Mouse (Mus musculus) gastrocnemius, postnatal 4 days (tissue): ENCODE measurements around the gene N4bp2. TPM values are rescaled to one million over a fixed set of nuclear protein-coding genes. Genes with fewer than 3 reads are reported as not detected.
"Not testable (repeated sequence)": the region's sequence is repeated elsewhere in the genome, so short reads cannot be mapped to it uniquely, and the experiment has no call there.

Experiments
- DNase-seq, 2 experiments: peaks; one replicate each; pipeline ENCODE4 v3.0.0; 2021 to 2022; ENCODE audit warnings: low spot score in 2 of 2, mixed read lengths in 2 of 2
- total RNA-seq, 2 experiments: library from RNA; stranded (reverse); gene quantifications; 2 replicates each; pipeline ENCODE4 v1.2.3; 2021

The N4bp2 gene
- total RNA-seq, 2 experiments from 2014 or later = 61.3 to 67.5 TPM

DNA sequence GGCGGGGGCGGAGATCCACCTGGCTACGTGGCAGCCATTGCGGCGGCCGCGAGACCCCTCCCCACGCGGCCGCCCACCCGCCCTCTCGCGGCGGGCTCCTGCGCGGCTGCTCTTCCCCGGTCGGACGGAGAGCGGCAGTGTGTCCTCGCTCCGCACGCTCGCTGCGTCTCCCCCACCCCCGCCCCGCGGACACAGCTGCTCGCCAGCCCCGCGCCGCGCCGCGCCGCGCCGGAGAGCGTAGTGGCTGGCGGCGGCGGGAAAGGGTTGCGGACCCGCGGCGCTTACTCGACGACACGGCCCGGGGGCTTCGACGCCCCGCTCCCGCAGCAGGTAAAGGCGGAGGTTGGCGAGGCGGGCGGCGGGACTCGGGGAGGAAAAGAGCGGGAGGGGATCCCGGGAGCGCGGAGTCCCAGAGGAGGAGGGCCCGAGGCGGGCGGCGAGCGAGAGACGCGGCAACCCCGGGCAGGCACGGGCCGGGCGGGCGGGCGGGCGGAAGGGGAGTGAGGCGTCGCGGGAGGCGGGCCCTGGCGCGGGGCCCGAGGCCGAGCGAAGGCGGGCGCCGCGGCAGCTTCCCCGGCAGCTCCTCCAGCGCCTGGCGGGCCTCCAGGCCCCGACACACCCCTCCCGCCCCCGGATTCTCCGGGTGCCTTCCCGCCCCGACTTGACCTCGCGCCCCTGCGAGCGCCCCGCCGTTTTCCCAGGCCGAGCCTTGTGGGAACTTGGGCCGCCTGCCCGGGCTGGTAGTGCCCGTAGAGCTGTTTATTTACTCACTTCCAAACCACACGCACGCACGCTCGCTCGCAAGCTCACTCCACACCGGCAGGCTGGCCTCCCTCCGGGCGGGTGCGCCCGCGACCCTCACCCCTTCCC, 830 bp downstream of the N4bp2 start:
- peak; percentile 81 to 88 for DNase-seq

DNA sequence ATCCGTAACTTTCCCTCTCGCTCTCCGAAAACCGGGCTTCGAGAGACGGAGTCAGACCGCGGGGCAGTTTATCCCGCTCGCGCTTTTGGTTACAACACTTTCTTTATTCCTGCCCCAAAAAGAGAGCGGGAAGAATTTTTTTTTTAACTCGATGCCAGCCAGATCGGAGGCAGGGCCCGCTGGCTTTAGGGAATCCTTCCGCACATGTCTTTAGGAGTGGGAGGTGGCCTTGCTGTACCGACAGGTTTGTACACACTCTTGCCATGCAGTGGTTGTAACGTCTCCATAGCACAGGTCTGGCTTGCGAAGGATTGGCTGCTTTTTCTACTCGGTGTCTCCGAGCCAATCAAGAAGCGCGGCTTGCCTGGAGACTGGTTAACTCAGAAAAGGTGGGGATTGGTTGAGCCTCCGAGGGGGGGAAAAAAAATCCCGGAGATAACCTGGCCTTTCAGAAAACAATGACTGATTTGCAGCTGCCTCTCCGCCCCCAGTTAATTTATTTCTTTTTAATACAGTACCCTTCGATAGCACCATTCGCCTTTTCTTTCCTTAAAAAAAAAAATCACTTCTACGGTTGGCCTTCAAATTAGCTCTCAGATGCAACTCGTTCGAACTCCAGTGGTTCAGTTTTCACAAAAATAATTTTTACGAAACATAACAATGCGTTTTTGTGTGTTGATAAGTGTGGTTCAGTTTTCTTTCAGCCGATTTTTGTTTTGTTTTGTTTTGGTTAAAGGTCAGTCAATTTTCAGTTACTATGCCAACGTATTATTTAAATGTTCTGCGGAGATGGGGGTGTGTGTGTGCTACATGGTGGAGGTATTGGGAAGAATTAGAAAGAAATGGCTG, 1.7 kb downstream of the N4bp2 start:
- peak; percentile 51 to 81 for DNase-seq

DNA sequence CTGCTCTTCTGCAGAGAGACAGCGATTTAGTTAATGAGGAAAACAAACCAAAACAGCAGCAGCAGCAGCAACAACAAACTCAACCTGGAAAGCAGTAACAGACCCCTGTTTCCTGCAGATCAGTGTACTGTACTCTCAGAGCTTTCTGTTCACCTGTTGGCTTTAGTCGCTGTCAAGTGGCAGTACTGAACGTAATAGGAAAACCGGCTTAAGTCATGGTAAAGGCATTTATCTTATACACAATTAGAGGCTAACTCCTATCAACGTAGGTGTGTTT, 2.3 kb downstream of the N4bp2 start:
- no peak for DNase-seq

DNA sequence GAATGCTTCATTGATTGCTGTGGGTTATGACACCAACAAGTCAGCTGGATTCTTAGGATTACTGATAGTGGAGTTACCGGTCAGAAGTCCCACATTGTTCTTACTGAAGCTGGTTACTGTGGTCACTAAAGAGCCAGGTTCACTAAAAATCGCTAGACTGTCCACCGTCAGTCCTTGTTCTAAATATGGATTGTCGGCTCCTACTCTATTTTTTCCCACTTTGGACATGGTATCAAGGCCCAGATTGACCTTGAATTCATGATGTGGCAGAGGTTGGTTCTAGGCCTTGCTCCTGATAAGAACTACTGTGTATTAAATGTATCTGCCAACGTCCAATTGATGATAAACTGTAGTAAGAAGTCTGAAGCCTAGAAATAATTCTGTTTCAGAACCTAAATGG, 4.7 kb downstream of the N4bp2 start:
- no peak for DNase-seq

DNA sequence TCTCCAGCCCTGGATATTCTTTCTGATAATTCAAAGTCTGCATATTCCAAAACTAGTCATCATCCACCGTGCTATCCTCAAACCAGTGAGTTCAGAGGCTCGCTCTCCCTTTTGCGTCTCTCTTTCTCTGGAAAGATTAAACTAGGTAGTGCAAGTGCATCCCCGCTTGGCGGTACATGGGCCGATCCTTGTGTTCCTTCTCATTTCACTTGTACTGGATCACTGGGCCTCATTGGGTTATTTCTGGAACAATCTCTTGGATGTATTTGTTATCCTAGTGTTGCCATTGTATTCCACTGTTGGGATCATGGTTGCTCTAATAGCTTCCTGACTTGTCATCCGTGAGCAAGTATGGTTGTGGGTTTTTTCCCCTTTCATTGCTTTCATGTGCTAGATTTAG, 6.7 kb downstream of the N4bp2 start:
- DNase-seq = no peak

DNA sequence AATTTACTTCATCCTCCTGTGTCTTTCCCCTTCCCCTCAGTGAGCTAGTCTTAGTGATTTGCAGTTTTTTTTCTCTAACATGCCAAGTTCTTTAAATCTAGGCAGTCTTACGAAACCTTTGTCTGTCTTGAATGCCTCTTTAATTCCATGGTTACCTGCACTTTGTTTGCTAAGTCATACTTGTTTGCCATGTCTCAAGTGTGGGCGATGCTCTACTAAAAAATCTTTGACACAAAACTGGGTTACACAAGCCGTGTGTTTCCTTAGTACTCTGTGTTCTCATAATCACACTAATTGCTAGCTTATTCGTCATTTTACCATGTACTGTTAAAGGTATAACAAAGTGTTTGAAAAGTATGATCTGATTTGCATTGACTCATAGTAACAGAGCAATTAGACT, 7.2 kb downstream of the N4bp2 start:
- DNase-seq = no peak

DNA sequence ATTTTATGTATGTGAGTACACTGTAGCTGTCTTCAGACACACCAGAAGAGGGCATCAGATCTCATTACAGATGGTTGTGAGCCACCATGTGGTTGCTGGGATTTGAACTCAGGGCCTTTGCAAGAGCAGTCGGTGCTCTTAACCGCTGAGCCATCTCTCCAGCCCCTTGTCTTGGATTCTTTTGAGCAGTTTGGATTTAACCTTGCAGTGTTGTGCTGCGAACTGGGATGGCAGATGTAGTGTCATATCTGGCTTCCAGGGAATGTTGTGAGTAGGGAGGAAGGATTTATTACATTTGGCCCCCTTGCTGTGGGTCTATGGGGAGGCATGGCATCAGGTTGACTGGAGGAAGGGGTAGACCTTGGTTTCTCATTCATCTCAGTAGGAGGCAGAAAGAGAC, 10.6 kb downstream of the N4bp2 start:
- not testable (repeated sequence) for DNase-seq

DNA sequence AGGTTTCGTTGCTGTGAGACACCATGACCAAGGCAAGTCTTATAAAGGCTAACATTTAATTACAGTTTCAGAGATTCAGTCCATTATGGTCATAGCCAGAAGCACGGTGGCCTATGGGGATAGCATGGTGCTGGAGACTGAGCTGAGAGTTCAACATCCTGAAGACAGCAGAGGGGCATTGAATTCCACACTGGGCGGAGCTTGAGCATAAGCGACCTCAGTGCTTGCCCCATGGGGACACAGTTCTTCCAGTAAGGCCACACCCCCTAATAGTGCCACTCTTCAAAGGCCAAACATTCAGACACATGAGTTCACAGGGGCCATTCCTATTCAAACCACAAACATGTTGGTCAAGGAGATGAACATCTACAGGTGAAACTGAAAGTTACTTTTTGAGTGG, 12.8 kb downstream of the N4bp2 start:
- DNase-seq = no peak

DNA sequence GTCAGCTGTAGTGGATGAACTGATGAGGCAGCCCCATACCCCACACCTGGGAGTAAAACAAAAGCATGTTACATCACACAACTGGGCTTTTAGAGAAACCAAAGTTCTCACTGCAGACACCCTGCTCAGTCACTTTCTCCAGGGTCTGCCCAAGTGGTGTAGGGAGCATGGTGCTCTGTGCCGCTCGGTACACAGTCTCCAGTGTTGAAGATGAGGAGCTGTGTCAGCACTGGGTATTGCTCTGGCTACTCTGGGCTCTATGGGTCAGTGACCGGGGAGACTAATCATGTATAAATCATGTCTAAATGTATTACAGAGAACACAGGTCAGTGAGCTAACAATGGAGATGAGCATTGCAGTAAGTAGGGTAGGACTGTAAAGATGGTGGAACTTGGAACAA, 13.6 kb downstream of the N4bp2 start:
- no peak for DNase-seq

DNA sequence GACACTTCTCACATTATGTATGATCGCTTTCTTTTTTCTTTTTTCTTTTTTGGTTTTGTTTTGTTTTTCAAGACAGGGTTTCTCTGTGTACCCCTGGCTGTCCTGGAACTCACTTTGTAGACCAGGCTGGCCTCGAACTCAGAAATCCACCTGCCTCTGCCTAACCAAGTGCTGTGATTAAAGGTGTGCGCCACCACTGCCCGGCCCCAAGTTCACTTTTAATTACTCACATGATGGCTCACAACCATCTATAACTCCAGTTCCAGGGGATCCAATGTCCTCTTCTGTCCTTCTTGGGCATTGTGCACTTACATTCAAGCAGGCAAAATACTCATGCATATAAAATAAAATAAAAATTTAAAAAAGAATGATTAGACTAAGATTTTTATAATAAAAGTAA, 15.7 kb downstream of the N4bp2 start:
- DNase-seq = not testable (repeated sequence)

DNA sequence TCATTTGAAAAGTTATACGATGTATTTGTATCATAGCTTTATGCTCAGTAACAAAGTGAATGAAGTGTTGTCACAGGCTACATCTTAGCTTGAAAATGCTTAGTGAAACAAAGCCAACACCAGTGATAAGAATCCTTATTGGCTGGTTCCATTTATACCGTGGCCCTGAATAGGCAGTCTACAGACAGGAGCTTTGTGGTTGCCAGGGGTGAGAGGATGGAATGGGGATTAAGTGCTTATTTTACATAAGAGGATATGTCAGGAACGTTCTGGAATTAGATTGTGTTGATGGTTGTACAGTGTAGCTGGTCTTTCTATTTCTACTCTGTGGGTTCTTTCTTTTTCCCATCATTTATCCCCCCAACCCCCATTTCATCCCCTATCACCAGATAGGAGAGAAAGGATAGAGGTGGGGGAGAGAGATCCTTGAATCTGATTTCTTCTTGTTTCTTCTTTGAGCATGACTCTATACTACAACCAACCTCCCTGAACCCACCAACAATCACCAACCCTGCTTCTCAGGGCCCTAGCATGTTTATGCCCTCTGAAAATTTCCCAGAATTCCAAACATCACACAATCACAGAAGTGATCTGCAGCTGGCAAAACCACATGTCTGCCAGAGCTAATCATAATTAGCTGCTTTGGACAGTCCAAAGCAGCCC, 16.2 kb downstream of the N4bp2 start:
- DNase-seq = no peak

DNA sequence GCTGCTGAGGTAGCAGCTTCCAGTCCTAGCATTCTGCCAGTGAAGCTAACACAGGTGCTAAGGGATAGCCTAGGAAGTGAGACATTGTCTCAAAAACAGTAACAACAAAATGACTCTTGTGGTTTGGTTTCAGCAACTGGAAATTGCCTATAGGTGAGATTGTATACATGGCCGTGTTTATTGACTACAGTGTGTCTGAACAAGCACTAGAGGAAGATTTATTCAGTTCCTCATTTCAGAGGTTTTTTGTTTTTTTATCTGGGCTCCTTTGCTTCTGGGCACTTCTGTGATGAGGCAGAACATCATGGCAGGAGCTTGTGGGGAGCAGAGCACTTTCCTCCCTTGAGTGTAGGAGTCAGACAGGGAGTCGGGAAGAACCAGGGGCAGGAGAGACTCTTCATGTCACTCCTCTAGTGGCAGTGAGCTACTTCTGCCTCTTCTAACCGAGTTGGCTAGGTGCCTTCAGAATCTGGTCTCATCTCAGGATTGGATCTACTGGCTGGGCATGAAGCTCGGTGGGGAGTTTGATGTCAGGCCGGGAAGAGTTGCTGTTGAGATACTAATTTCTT, 17.9 kb downstream of the N4bp2 start:
- DNase-seq = no peak

DNA sequence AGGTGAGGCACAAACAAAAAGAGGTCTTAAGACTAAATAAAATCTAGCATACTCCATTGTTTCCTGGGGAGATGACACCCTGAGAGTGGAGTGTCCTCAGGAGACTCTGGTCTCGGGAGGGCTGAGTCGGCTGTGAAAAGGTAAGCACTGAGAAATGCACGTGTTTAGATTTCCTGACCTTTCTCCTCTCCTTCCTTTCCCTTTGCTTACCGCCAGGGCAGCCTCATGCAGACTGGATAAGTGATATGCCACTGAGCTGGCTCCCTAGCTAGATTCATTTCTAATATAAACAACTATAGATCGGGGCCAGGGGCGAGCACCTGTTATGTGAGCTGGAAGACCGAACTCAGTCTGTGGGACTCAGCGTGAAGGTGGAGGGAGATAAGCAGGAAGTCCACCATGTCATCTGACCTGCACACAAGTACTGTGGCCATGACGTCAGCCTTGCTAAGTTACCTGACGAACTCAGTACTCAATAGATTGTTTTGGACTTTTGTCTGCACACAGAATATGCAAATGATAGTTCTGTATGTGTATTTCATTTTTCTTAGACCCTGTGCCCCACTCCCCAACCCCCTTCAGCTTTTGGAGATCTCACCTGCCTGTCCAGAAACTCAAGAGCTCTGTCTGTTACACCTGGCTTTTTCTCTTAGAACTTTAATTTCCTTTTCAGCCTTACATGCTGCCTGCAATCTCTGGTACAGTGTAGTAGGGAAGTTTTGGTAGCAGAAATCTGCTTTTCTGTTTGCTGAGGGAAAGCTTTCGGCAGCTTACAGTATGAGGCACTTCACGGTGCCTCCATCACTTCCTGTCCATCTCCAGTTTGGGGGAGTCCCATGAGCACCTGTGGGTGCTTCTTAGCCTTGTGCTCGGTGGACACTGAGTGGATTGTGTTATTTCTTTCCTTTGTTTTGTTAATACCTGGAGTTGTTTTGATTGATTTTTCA, 18.7 kb downstream of the N4bp2 start:
- DNase-seq = no peak

DNA sequence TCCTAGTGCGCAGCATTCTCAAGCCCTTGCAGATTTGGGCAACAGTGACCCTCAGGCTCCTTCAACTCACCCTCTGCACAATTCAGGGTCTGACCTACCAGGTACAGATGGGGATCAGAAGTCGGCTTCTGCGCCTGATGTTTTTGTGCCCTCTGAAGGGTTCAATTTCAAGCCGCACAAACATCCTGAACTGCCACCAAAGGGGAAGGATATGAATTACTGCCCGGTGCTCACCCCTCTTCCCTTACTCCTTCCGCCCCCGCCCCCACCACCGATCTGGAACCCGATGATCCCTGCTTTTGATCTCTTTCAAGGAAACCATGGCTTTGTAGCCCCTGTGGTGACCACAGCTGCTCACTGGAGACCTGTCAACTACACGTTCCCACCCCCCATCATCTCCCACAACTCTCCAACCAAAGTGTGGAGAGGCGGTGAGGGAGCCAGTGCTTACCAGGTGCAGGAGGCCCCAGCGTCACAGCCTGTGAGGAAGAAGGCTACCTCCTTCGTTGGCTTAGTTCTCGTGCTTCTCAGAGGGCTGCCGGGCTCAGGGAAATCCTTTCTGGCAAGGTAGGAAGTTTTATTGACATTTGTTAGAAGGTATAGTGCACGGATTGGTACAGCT, 27.4 kb downstream of the N4bp2 start:
- DNase-seq = no peak

DNA sequence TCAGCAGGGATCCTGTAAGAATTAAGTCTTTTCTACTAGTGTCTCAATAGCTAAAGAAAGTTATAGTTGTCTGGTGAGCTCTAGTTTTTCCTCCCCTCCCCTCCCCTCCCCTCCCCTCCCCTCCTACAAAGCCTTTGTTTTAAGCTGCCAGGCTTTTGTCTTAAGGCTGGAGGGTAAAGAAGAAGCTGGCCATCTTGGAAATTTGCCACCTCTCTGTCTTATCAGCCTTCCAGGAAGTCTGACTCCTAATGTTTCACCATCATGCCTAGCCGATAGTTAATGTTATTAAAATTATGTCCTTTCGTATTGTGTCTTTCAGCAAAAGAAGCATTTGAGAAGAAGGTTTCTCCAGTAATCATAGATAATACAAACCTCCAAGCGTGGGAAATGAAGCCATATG, 30.9 kb downstream of the N4bp2 start:
- no peak for DNase-seq

DNA sequence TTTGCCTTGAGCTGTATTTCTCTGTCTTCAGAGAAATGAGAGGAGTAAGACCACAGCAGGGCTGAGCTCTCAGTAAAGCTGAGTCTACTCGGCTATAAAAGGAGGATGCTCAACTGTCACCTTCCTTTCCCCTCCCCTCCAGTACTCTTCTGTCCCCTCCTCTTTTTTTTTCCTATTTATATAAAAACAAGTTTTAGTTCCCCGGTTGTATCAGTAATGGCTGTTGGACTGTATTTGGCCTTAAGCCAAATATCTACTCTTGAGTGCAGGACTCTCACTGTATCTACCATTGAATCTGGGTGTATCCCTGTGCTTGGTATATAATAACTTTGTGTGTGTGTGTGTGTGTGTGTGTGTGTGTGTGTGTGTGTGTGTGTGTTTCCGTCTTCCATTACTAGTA, 31.4 kb downstream of the N4bp2 start:
- DNase-seq = no peak

DNA sequence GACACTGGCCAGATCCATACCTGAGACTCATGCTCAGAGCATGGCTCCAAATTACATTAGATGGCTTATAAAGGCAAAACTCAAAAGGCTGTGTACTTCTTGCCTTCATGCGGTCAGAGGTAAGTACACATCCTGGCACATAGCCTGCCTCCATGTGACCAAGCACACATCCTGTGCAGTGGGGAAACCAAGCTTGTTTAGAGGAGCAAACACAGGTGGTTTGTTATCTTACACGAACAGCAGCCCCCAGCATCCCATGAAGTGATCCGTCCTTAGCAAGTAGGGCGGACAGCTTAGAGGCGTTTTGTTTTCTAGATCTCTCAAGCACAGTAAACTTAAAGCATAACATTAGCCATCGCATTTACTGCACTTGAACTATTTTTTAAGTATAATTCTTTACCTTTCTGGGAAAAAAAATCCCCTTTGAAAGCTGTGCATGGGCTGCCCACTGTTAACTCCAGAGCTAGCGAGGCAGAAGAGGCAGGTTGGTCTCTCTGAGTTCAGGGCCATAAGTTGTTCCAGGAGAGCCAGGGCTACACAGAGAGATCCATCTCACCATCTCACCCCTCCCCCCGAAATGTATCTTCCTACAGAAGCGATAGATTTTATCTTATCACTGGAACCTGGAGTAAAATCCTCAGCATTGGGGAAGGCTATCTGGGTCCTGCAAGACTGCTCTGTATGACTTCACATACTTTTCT, 32.1 kb downstream of the N4bp2 start:
- no peak for DNase-seq

DNA sequence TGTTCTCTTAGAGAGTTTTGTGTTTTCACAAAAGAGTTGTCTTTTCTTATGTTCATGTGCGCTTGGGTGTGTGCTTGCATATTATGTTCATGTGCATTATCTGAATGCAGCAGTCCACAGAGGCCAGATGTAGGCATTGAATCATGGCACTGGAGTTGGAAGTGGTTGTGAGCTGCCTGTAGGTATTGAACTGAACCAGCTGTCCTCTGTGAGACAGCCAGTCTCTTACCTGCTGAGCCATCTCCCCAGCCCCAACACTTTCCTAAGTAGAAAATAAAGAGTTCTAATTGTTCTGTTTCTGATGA, 32.6 kb downstream of the N4bp2 start:
- DNase-seq = no peak

DNA sequence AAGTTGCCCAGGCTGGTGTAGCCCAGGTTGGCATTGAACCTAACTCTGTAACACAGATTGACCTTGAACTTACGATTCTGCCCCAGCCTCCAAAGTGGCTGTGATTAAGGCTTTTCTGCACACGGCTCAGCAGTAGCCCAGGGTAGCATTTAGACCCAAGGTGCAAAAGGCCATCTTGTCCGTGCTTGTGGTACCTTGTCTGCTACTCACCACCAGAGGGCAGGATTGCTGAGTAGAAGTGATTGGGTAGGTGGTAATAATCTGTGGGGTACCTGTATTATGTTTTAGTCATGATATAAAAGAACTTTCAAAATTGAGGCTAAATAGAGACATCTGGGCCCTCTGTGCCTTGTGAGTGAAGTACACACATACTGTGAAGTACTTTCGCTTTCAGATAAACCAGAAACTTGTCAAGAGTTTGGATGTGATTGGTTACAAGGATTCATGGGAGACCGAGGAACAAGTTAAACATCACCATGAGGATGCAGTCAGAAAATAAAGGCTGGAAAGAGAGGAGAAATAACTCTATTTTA, 60.3 kb downstream of the N4bp2 start:
- no peak for DNase-seq
